In genomic region chr12:75839083-75839736, GRCm38 (mm10) we compare ENCODE assay signal across 15 mouse cellular contexts. TPM values are rescaled to one million over a fixed set of nuclear protein-coding genes. Genes with fewer than 3 reads are reported as not detected.
DNase-seq lines count a peak whose midpoint lies in the region; ATAC-seq and TF ChIP-seq lines count a peak whose summit lies in the region.
"Had no signal": no experiment of that assay in that cellular context is flagged by ENCODE, and none has a peak within 500 bp of the region (broad histone marks: within the 10 kb centered on the region; RNA-seq: fewer than 3 reads in every experiment).

No protein-coding gene starts in this region.

- no peak for ATAC-seq in heart, embryonic 13.5 days (ENCODE audit: extremely low read depth, insufficient number of reproducible peaks, low FRiP score, low TSS enrichment)
- ATAC-seq in liver, embryonic 12.5 days, result no peak
- ATAC-seq in kidney, embryonic 16.5 days (ENCODE audit: low FRiP score, low TSS enrichment), result 0 out of 2 replicates have a peak, but pooled peaks have one; percentile 14
- no peak for ATAC-seq in megakaryocyte-erythroid progenitor cell, adult 5-6 weeks (replicated peaks; ENCODE audit: low FRiP score, low TSS enrichment, poor library complexity, severe bottlenecking)
- ATAC-seq: hindbrain, embryonic 16.5 days; lung, postnatal 0 days had no signal

- no peak for TF ChIP-seq POLR2A in liver, adult 2 months (IDR thresholded peaks at IDR 0.05; ENCODE audit: extremely low read depth, insufficient read depth, low read length)

- H3K36me3 ChIP-seq in heart, embryonic 13.5 days, result no peaks in the 10 kb centered on the region
- no peaks in the 10 kb centered on the region for H3K36me3 ChIP-seq in heart, embryonic 10.5 days
- H3K36me3 ChIP-seq in liver, adult 2 months (ENCODE audit: control insufficient read depth, insufficient read depth, low read length), result no peaks in the 10 kb centered on the region
- no peaks in the 10 kb centered on the region for H3K36me3 ChIP-seq in liver, embryonic 12.5 days
- no peaks in the 10 kb centered on the region for H3K36me3 ChIP-seq in kidney, embryonic 16.5 days (ENCODE audit: insufficient read depth, low read length)
- H3K36me3 ChIP-seq: limb, embryonic 15.5 days had no signal

- no peak for DNase-seq in heart, embryonic 10.5 days (ENCODE audit: low spot score)
- DNase-seq in liver, adult 2 months (ENCODE audit: extremely low read depth, low read depth, low spot score), result peak; percentile 88
- DNase-seq in adrenal gland, postnatal 10 days, result no peak
- DNase-seq: gastrocnemius, postnatal 14 days; thymus, postnatal 25 days had no signal

- H3K4me2 ChIP-seq in heart, embryonic 13.5 days, result peak overlapping the region; percentile 17; the same call in 1 of the 2 replicates
- H3K4me2 ChIP-seq in liver, embryonic 12.5 days, result no peak overlapping the region
- no peak overlapping the region for H3K4me2 ChIP-seq in kidney, embryonic 16.5 days (replicated peaks; ENCODE audit: low read depth, low read length)
- H3K4me2 ChIP-seq: limb, embryonic 15.5 days had no signal

- no peak overlapping the region for H3K4me3 ChIP-seq in heart, embryonic 13.5 days
- H3K4me3 ChIP-seq in heart, embryonic 10.5 days, result no peak overlapping the region
- H3K4me3 ChIP-seq in liver, adult 2 months (ENCODE audit: insufficient read depth, low read depth, low read length), result no peak overlapping the region
- H3K4me3 ChIP-seq in liver, embryonic 12.5 days, result no peak overlapping the region
- peak overlapping the region; percentile 10; the same call in 1 of the 2 replicates for H3K4me3 ChIP-seq in brown adipose tissue, adult 24 weeks (ENCODE audit: insufficient read depth, low read depth, low read length)
- no peak overlapping the region for H3K4me3 ChIP-seq in kidney, embryonic 16.5 days (ENCODE audit: low read length)
- H3K4me3 ChIP-seq: limb, embryonic 15.5 days; midbrain, embryonic 10.5 days had no signal

- peaks cover 75% of the 10 kb centered on the region for H3K4me1 ChIP-seq in heart, embryonic 13.5 days
- H3K4me1 ChIP-seq in heart, embryonic 10.5 days, result peaks cover 66% of the 10 kb centered on the region
- H3K4me1 ChIP-seq in liver, adult 2 months (ENCODE audit: control insufficient read depth, insufficient read depth, low read length), result peaks cover 12% of the 10 kb centered on the region
- H3K4me1 ChIP-seq in liver, embryonic 12.5 days, result peaks cover 8% of the 10 kb centered on the region
- H3K4me1 ChIP-seq in brown adipose tissue, adult 24 weeks (ENCODE audit: control insufficient read depth, insufficient read depth, insufficient read length, low read length), result peaks cover 37% of the 10 kb centered on the region
- H3K4me1 ChIP-seq in kidney, embryonic 16.5 days (ENCODE audit: insufficient read depth, low read length), result peaks cover 62% of the 10 kb centered on the region

- peaks cover 52% of the 10 kb centered on the region for H3K79me2 ChIP-seq in liver, adult 2 months (ENCODE audit: control insufficient read depth, insufficient read depth, low read length)

- H3K9me3 ChIP-seq in heart, embryonic 13.5 days, result no peaks in the 10 kb centered on the region
- no peaks in the 10 kb centered on the region for H3K9me3 ChIP-seq in heart, embryonic 10.5 days
- H3K9me3 ChIP-seq in liver, embryonic 12.5 days (replicated peaks), result no peaks in the 10 kb centered on the region
- H3K9me3 ChIP-seq in kidney, embryonic 16.5 days (ENCODE audit: low read length), result no peaks in the 10 kb centered on the region
- H3K9me3 ChIP-seq: limb, embryonic 15.5 days; midbrain, embryonic 10.5 days had no signal

- no peak for TF ChIP-seq CTCF in liver, adult 2 months (IDR thresholded peaks at IDR 0.05; ENCODE audit: low read depth, low read length)

- WGBS in heart, embryonic 13.5 days, result 47% methylated on average over 11 of the region's 11 CpGs
- WGBS in heart, embryonic 10.5 days, result 73% methylated on average over 11 of the region's 11 CpGs
- WGBS in liver, adult 2 months, result 28% methylated on average over 11 of the region's 11 CpGs
- 69% methylated on average over 11 of the region's 11 CpGs for WGBS in liver, embryonic 12.5 days (ENCODE audit: insufficient replicate concordance)
- 40% methylated on average over 11 of the region's 11 CpGs for WGBS in kidney, embryonic 16.5 days

- H3K9ac ChIP-seq in heart, embryonic 13.5 days, result no peak overlapping the region
- H3K9ac ChIP-seq in liver, adult 2 months (ENCODE audit: low read depth, low read length), result no peak overlapping the region
- no peak overlapping the region for H3K9ac ChIP-seq in liver, embryonic 12.5 days
- no peak overlapping the region for H3K9ac ChIP-seq in kidney, embryonic 16.5 days (replicated peaks; ENCODE audit: low read length)
- H3K9ac ChIP-seq: limb, embryonic 15.5 days had no signal

- H3K27ac ChIP-seq in heart, embryonic 13.5 days (replicated peaks), result peak overlapping the region; percentile 70
- H3K27ac ChIP-seq in heart, embryonic 10.5 days, result no peak overlapping the region
- peak overlapping the region; percentile 77 for H3K27ac ChIP-seq in liver, adult 2 months (replicated peaks; ENCODE audit: insufficient read depth, low read depth, low read length)
- H3K27ac ChIP-seq in liver, embryonic 12.5 days, result no peak overlapping the region
- peak overlapping the region; percentile 75 for H3K27ac ChIP-seq in brown adipose tissue, adult 24 weeks (replicated peaks; ENCODE audit: low read depth, low read length)
- H3K27ac ChIP-seq in kidney, embryonic 16.5 days (ENCODE audit: low read length), result peak overlapping the region; percentile 56
- H3K27ac ChIP-seq: limb, embryonic 15.5 days; midbrain, embryonic 10.5 days; stomach, postnatal 0 days had no signal

- H3K27me3 ChIP-seq in heart, embryonic 13.5 days (replicated peaks), result no peaks in the 10 kb centered on the region
- no peaks in the 10 kb centered on the region for H3K27me3 ChIP-seq in heart, embryonic 10.5 days (ENCODE audit: insufficient read depth, poor library complexity, severe bottlenecking)
- no peaks in the 10 kb centered on the region for H3K27me3 ChIP-seq in liver, adult 2 months (ENCODE audit: control insufficient read depth, insufficient read depth, low read length)
- peaks cover 63% of the 10 kb centered on the region for H3K27me3 ChIP-seq in liver, embryonic 12.5 days (replicated peaks)
- no peaks in the 10 kb centered on the region for H3K27me3 ChIP-seq in kidney, embryonic 16.5 days (ENCODE audit: insufficient read depth, low read length)
- H3K27me3 ChIP-seq: limb, embryonic 15.5 days had no signal

RNA-seq across cellular contexts. Expression of gene Syne2, which starts 21.3 kb away (rescaled TPM):
- 45.3 and 49.6 TPM in 2 replicates for polyA plus RNA-seq in heart, embryonic 13.5 days (2015; fragmentation: Nextera tagmentation; extraction: Ambion mirVana)
- polyA plus RNA-seq in heart, embryonic 10.5 days (2016; fragmentation: Nextera tagmentation; extraction: Ambion mirVana), result 62.4 and 67.6 TPM in 2 replicates
- total RNA-seq in liver, adult 2 months (2014; rRNA removed), result 31.3 and 43.0 TPM in 2 replicates
- 8.1 and 12.0 TPM in 2 replicates for polyA plus RNA-seq in liver, adult 2 months (2012; rRNA removed)
- 11.2 and 11.3 TPM in 2 replicates for polyA plus RNA-seq in liver, embryonic 12.5 days (2016; fragmentation: Nextera tagmentation; extraction: Ambion mirVana)
- 19.7 and 22.0 TPM in 2 replicates for polyA plus RNA-seq in brown adipose tissue, adult 24 weeks (2012; ENCODE audit: insufficient read depth, insufficient read length, missing spikeins)
- polyA plus RNA-seq in kidney, embryonic 16.5 days (2015; fragmentation: Nextera tagmentation; extraction: Ambion mirVana), result 58.7 and 61.9 TPM in 2 replicates
- 10 to 100 TPM; 46.8 to 78.3 TPM for total RNA-seq in adrenal gland, postnatal 10 days (2021)
- total RNA-seq in megakaryocyte-erythroid progenitor cell, adult 5-6 weeks (2014; fragmentation: Nextera tagmentation), result 2.7 and 8.0 TPM in 2 replicates
- 1.2 and 5.9 TPM in 2 replicates for total RNA-seq in megakaryocyte-erythroid progenitor cell, adult 5-6 weeks (2017)

Comparison
In these comparisons a context has a peak if more than half of its experiments do, and no peak if none do; other contexts are left out.
1. H3K27ac ChIP-seq: peak in heart, embryonic 13.5 days (single experiment), liver, adult 2 months (single experiment), brown adipose tissue, adult 24 weeks (single experiment) and kidney, embryonic 16.5 days (single experiment); none in heart, embryonic 10.5 days (single experiment) and liver, embryonic 12.5 days (single experiment).